Mouse (Mus musculus) CD4-positive, CD25-positive, alpha-beta regulatory T cell, adult 2 months (primary cell): ENCODE measurements around the gene 9930111J21Rik1.
"Not testable (repeated sequence)": the region's sequence is repeated elsewhere in the genome, so short reads cannot be mapped to it uniquely, and the experiment has no call there.

ENCODE experiments used
- DNase-seq: peaks from one replicate; pipeline ENCODE4 v3.0.0-alpha.2; 2012; ENCODE audit warnings: low read depth, low spot score

9930111J21Rik1 gene

GRCm38 (mm10) chr11:48918380-48918779 is 60.8 kb downstream of the 9930111J21Rik1 start:
- DNase-seq: no peak

DNA sequence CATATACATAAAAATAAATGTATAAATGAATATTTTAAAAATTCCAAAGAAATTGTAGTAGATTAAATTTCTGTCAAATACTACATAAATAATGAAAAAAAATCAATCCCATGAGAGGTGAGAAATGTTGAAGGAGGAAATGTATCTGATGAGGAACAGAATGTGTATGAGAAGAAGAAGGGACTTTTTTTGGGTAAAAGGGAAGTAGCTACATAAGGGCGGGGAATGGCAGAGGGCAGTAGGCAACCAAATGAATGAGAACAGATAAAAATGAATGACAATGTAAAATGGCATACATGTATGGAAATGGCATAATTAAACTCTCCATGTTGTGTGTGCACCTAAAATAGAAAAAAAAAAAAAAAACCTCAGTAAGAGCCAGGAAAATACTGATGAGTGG is 65.6 kb downstream of the 9930111J21Rik1 start:
- no peak for DNase-seq

GRCm38 (mm10) chr11:48908459-48908858 is 70.7 kb downstream of the 9930111J21Rik1 start:
- DNase-seq: no peak

DNA sequence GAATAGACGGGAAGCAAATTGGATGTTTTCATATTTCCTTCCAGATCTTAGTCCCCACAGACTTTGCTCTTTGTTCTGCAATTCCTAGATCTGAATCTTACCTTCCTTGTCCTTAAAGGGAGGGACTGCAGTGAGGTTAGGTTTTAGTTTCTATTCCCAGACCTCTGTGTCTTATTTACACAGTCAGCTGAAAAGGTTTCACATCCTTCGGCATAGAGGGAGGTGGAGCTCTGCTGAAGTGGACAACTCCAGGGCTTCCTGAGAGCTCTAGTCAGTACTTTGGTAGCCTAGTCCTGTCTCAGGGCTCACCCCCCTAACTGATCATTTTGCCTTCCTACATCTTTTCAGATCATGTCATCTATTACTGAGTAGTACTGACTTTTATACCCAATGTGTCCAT is 77.2 kb downstream of the 9930111J21Rik1 start, which contains the start of gene Gm5431:
Gene Gm5431, minus strand, starts transcription at position 194 of the 400 bp plus-strand sequence.
- no peak for DNase-seq

DNA sequence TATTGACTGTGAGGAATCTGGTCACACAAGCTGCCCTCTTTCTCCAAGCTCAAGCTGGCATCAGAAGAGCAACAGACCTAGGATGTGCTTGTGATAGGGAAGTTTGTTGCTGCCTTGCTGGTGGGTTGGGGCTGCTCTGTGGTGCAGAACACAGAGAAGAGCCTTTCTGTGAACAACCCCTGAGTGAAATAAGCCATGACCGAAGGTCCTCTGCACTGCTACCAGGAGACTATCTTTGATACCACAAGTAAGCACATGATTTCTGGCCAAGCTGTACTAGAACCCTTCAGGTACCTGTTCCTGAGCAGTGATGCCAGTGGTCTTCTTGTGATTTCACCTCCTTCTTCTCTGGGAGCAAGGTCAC is 77.6 kb downstream of the 9930111J21Rik1 start:
- DNase-seq: not testable (repeated sequence)

- not testable (repeated sequence) for DNase-seq
These were observed 78.3 kb downstream of the 9930111J21Rik1 start for GRCm38 (mm10) chr11:48900654-48901566.

GRCm38 (mm10) chr11:48898812-48899431 is 80.3 kb downstream of the 9930111J21Rik1 start:
- DNase-seq: no peak
